Mouse (Mus musculus) B cell, adult 2 months (primary cell): ENCODE measurements around the gene Il17re.

Source experiments
- DNase-seq, 2 experiments: peaks; one replicate each; pipeline ENCODE4 v3.0.0; 2022

Gene Il17re

GRCm38 (mm10) chr6:113492101-113492864 is 34.0 kb downstream of the Il17re start:
- no peak for DNase-seq

GRCm38 (mm10) chr6:113494258-113494788 is 36.0 kb downstream of the Il17re start:
- peak; percentile 94 to 96 for DNase-seq

- DNase-seq = no peak
Measured at GRCm38 (mm10) chr6:113495071-113495675, 36.9 kb downstream of the Il17re start.

GRCm38 (mm10) chr6:113499346-113499745 is 41.1 kb downstream of the Il17re start:
- peak; percentile 13 to 20 for DNase-seq

GRCm38 (mm10) chr6:113501388-113502084 is 43.3 kb downstream of the Il17re start, which contains the start of gene Prrt3:
Gene Prrt3, minus strand, starts transcription at chr6:113501931.
- no peak for DNase-seq

GRCm38 (mm10) chr6:113502801-113503200 is 44.5 kb downstream of the Il17re start:
- no peak for DNase-seq

GRCm38 (mm10) chr6:113505689-113506088 is 47.4 kb downstream of the Il17re start:
- no peak for DNase-seq

GRCm38 (mm10) chr6:113507130-113507529 is 48.8 kb downstream of the Il17re start:
- no peak for DNase-seq

GRCm38 (mm10) chr6:113508272-113508946 is 50.1 kb downstream of the Il17re start:
- no peak for DNase-seq

- no peak for DNase-seq
Measured at GRCm38 (mm10) chr6:113508947-113509280, 50.6 kb downstream of the Il17re start.

GRCm38 (mm10) chr6:113513944-113514343 is 55.7 kb downstream of the Il17re start:
- DNase-seq = no peak

GRCm38 (mm10) chr6:113514600-113514999 is 56.3 kb downstream of the Il17re start:
- DNase-seq = no peak

GRCm38 (mm10) chr6:113517434-113518080 is 59.3 kb downstream of the Il17re start:
- DNase-seq = no peak
